Mouse (Mus musculus) spleen, adult 2 months (tissue): Measurements from ENCODE around the gene Nup93.

Source experiments
- CTCF ChIP-seq: fragments of 200-500 bp; IDR thresholded peaks from 2 replicates; pipeline ENCODE4 v1.5.1; 2011; ENCODE audit warnings: mild to moderate bottlenecking, inconsistent platforms; ENCODE audit not compliant: insufficient read depth, insufficient read length, insufficient replicate concordance; ENCODE audit errors: extremely low read depth
- POLR2A ChIP-seq: fragments of 200-500 bp; IDR thresholded peaks from 2 replicates; pipeline ENCODE4 v1.6.1; 2011; ENCODE audit warnings: low read depth, low read length, inconsistent platforms

DNA sequence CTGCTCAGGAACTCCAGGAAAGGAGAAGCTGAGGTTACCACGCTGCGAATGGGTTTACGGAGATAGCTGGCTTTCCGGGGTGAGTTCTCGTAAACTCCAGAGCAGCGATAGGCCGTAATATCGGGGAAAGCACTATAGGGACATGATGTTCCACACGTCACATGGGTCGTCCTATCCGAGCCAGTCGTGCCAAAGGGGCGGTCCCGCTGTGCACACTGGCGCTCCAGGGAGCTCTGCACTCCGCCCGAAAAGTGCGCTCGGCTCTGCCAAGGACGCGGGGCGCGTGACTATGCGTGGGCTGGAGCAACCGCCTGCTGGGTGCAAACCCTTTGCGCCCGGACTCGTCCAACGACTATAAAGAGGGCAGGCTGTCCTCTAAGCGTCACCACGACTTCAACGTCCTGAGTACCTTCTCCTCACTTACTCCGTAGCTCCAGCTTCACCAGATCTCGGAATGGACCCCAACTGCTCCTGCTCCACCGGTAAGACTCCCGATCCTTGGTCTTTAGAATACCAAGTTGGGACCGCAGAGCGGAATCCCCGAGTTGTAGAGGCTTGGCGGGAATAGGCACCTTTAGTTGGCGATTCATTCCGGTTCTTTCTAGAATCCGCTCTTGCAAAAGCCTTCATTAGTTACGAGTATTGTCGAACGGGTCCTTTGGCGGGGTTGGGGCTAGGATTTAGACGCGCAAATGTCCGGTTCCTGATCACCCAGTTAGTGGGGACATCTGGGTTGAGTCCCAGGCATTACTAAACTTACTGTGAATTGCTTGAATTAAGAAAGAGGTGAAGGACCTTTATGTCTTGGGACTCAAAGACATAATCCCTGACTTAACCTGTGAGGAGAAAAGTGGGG, 35.3 kb upstream of the Nup93 start, which contains the start of gene Mt1:
- peak; percentile 30; the same call in 1 of the 2 replicates for TF ChIP-seq POLR2A
- TF ChIP-seq CTCF = no peak
